Mouse (Mus musculus): ENCODE measurements around the gene A530032D15Rik.
"Not testable (repeated sequence)": the region's sequence is repeated elsewhere in the genome, so short reads cannot be mapped to it uniquely, and the experiment has no call there.

The A530032D15Rik gene

GRCm38 (mm10) chr1:85034394-85034793 is 75.3 kb downstream of the A530032D15Rik start:
- DNase-seq: not testable (repeated sequence)

- not testable (repeated sequence) for DNase-seq
Observed at GRCm38 (mm10) chr1:85033616-85034015, 76.0 kb downstream of the A530032D15Rik start.
